Mouse (Mus musculus) lung, adult 2 months (tissue): Measurements from ENCODE around the gene Ptprg.

Source experiments
- CTCF ChIP-seq: fragments of 200-500 bp; IDR thresholded peaks from 2 replicates; pipeline ENCODE4 v1.5.1; 2011; ENCODE audit warnings: mild to moderate bottlenecking, low read length, control low read depth; ENCODE audit not compliant: insufficient read depth
- POLR2A ChIP-seq: fragments of 200-500 bp; IDR thresholded peaks from 2 replicates; pipeline ENCODE4 v1.6.1; 2011; ENCODE audit warnings: low read depth, mild to moderate bottlenecking, control low read depth, low read length, borderline replicate concordance; ENCODE audit errors: extremely low read depth

- TF ChIP-seq CTCF (no peak), POLR2A (no peak)
Measured at GRCm38 (mm10) chr14:12041566-12041965, 488.2 kb downstream of the Ptprg start.
